In genomic region chr2:92904307-92904859, GRCm38 (mm10) we compare ENCODE assay signal across 9 mouse cellular contexts. TPM values are rescaled to one million over a fixed set of nuclear protein-coding genes. Genes with fewer than 3 reads are reported as not detected.
A peak's percentile ranks its signal among the peaks of the same experiment; 100 is the strongest.
DNase-seq lines count a peak whose midpoint lies in the region; ATAC-seq and TF ChIP-seq lines count a peak whose summit lies in the region.
"Had no signal": no experiment of that assay in that cellular context is flagged by ENCODE, and none has a peak within 500 bp of the region (broad histone marks: within the 10 kb centered on the region; RNA-seq: fewer than 3 reads in every experiment).

No protein-coding gene starts in this region.

- no peak for TF ChIP-seq POLR2A in cerebellum, adult 2 months (IDR thresholded peaks at IDR 0.05; ENCODE audit: borderline replicate concordance, insufficient read depth, low read length)

- peak; percentile 24 for DNase-seq in gastrocnemius, postnatal 10 days
- no peak for DNase-seq in gastrocnemius, postnatal 25 days
- peak in 1 of 2 experiments; percentile 56 for DNase-seq in cerebellum, adult 2 months
- peak; percentile 89 for DNase-seq in forebrain, postnatal 0 days
- DNase-seq in large intestine, adult 2 months (ENCODE audit: low read depth, low spot score) = peak; percentile 16
- DNase-seq in midbrain, embryonic 10.5 days (ENCODE audit: low spot score) = peak; percentile 41
- DNase-seq in thymus, postnatal 10 days (ENCODE audit: low spot score in 2 of 2) = peak; percentile 49 to 75

- ATAC-seq in forebrain, postnatal 0 days = peak; percentile 76

- peaks cover 19% of the 10 kb centered on the region for H3K27me3 ChIP-seq in C2C12 (ENCODE audit: control insufficient read depth, insufficient read depth, insufficient read length)
- H3K27me3 ChIP-seq in cerebellum, adult 2 months (ENCODE audit: control insufficient read depth, insufficient read depth, low read length) = no peaks in the 10 kb centered on the region
- no peaks in the 10 kb centered on the region for H3K27me3 ChIP-seq in forebrain, postnatal 0 days (ENCODE audit: insufficient read depth, low read length)
- H3K27me3 ChIP-seq in midbrain, embryonic 10.5 days (ENCODE audit: low read depth, poor library complexity, severe bottlenecking) = peaks cover 7% of the 10 kb centered on the region; the same call in 1 of the 2 replicates

- H3K4me3 ChIP-seq in C2C12 (ENCODE audit: insufficient read depth, poor library complexity, severe bottlenecking) = no peak overlapping the region
- no peak overlapping the region for H3K4me3 ChIP-seq in cerebellum, adult 2 months (replicated peaks; ENCODE audit: insufficient read depth, low read depth, low read length)
- no peak overlapping the region for H3K4me3 ChIP-seq in forebrain, postnatal 0 days (ENCODE audit: low read depth, low read length)
- no peak overlapping the region for H3K4me3 ChIP-seq in midbrain, embryonic 10.5 days
- H3K4me3 ChIP-seq: limb, embryonic 13.5 days had no signal

- H3K9me3 ChIP-seq in forebrain, postnatal 0 days (ENCODE audit: low read length) = no peaks in the 10 kb centered on the region
- no peaks in the 10 kb centered on the region for H3K9me3 ChIP-seq in midbrain, embryonic 10.5 days (replicated peaks)
- H3K9me3 ChIP-seq: limb, embryonic 13.5 days had no signal

- no peaks in the 10 kb centered on the region for H3K79me3 ChIP-seq in C2C12 (ENCODE audit: low read depth)

- H3K4me2 ChIP-seq in forebrain, postnatal 0 days (ENCODE audit: low read depth) = peak overlapping the region; percentile 21; the same call in 1 of the 2 replicates
- H3K4me2 ChIP-seq: limb, embryonic 13.5 days had no signal

- WGBS in cerebellum, adult 2 months = 32% methylated on average over 8 of the region's 8 CpGs
- 26% methylated on average over 8 of the region's 8 CpGs for WGBS in forebrain, postnatal 0 days
- WGBS in large intestine, adult 2 months = 21% methylated on average over 8 of the region's 8 CpGs
- 28% methylated on average over 8 of the region's 8 CpGs for WGBS in midbrain, embryonic 10.5 days

- H3K9ac ChIP-seq in forebrain, postnatal 0 days = no peak overlapping the region
- H3K9ac ChIP-seq: limb, embryonic 13.5 days had no signal

- H3K36me3 ChIP-seq in C2C12 (ENCODE audit: control insufficient read depth, insufficient read depth) = no peaks in the 10 kb centered on the region
- H3K36me3 ChIP-seq in forebrain, postnatal 0 days (ENCODE audit: insufficient read depth) = no peaks in the 10 kb centered on the region
- no peaks in the 10 kb centered on the region for H3K36me3 ChIP-seq in midbrain, embryonic 10.5 days
- H3K36me3 ChIP-seq: limb, embryonic 13.5 days had no signal

- no peaks in the 10 kb centered on the region for H3K4me1 ChIP-seq in cerebellum, adult 2 months (ENCODE audit: control insufficient read depth, insufficient read depth, low read length)
- H3K4me1 ChIP-seq in forebrain, postnatal 0 days (ENCODE audit: insufficient read depth) = no peaks in the 10 kb centered on the region
- peaks cover 10% of the 10 kb centered on the region for H3K4me1 ChIP-seq in midbrain, embryonic 10.5 days

- no peak overlapping the region for H3K27ac ChIP-seq in cerebellum, adult 2 months (ENCODE audit: insufficient read depth, low read length)
- H3K27ac ChIP-seq in forebrain, postnatal 0 days (ENCODE audit: low read depth, low read length) = no peak overlapping the region
- H3K27ac ChIP-seq in midbrain, embryonic 10.5 days (replicated peaks) = no peak overlapping the region
- H3K27ac ChIP-seq: limb, embryonic 13.5 days had no signal

- peak; percentile 34 for TF ChIP-seq CTCF in C2C12 (IDR thresholded peaks at IDR 0.05; ENCODE audit: control insufficient read depth, insufficient read depth, insufficient read length)
- TF ChIP-seq CTCF in cerebellum, adult 2 months (IDR thresholded peaks at IDR 0.05; ENCODE audit: borderline replicate concordance, insufficient read depth, low read depth, low read length) = peak; percentile 58; the same call in 1 of the 2 replicates
- TF ChIP-seq CTCF in forebrain, postnatal 0 days (IDR thresholded peaks at IDR 0.05; ENCODE audit: low read depth) = peak; percentile 91

- no peaks in the 10 kb centered on the region for H3K79me2 ChIP-seq in C2C12 (ENCODE audit: control insufficient read depth, insufficient read depth)

- H3ac ChIP-seq in C2C12 (ENCODE audit: control insufficient read depth, insufficient read length, low read depth) = no peak overlapping the region

TF ChIP-seq in C2C12, 6 proteins besides CTCF, POLR2A, EP300 and RAD21:
- TF ChIP-seq USF1 (IDR thresholded peaks at IDR 0.05; ENCODE audit: low read depth) = no peak
- TF ChIP-seq MYOD1 (IDR thresholded peaks at IDR 0.05; ENCODE audit: control insufficient read depth, insufficient read length, low read depth) = no peak
- TF ChIP-seq FOSL1 (IDR thresholded peaks at IDR 0.05; ENCODE audit: insufficient read depth, low read length, poor library complexity, severe bottlenecking) = no peak
- TF ChIP-seq MAX (IDR thresholded peaks at IDR 0.05) = no peak

RNA-seq across cellular contexts. Expression of gene Syt13, which starts 10.5 kb away (rescaled TPM):
- 1 to 10 TPM; 1.0 to 1.1 TPM for total RNA-seq in gastrocnemius, postnatal 10 days (2021)
- under 1 TPM in 1 of 2 experiments, not detected in 1; 0.15 TPM for total RNA-seq in gastrocnemius, postnatal 25 days (2021)
- 125 TPM for polyA plus RNA-seq in C2C12 (2012; fragmentation: generic; extraction: Trizol)
- polyA plus RNA-seq in cerebellum, adult 2 months (2012; rRNA removed) = 110 and 115 TPM in 2 replicates
- 67.6 and 103 TPM in 2 replicates for total RNA-seq in forebrain, postnatal 0 days (2014; rRNA removed)
- polyA plus RNA-seq in forebrain, postnatal 0 days (2015; fragmentation: Nextera tagmentation; extraction: Ambion mirVana) = 33.0 and 58.4 TPM in 2 replicates
- polyA plus RNA-seq in large intestine, adult 2 months (2012; rRNA removed) = 2.7 and 3.1 TPM in 2 replicates
- polyA plus RNA-seq in midbrain, embryonic 10.5 days (2016; fragmentation: Nextera tagmentation; extraction: Ambion mirVana) = 11.1 and 15.0 TPM in 2 replicates

Comparison
In these comparisons a context has a peak if more than half of its experiments do, and no peak if none do; other contexts are left out.
1. CTCF ChIP-seq: peak in every context shown above with its lines; median percentile 91 in forebrain, postnatal 0 days; 58 in cerebellum, adult 2 months; 34 in C2C12.